Mouse (Mus musculus) heart, postnatal 0 days (tissue): Measurements from ENCODE around the gene Nhlh2. TPM values are rescaled to one million over a fixed set of nuclear protein-coding genes. Genes with fewer than 3 reads are reported as not detected.

Source experiments
- ATAC-seq: fragments of 200-750 bp; cut with Nextera tagmentation; 2 replicates; pipeline ENCODE4 v1.8.0; 2017; ENCODE audit warnings: low read depth, moderate number of reproducible peaks, moderate library complexity; ENCODE audit not compliant: insufficient read depth
- DNase-seq: peaks from one replicate; pipeline ENCODE4 v3.0.0-alpha.2; 2016; ENCODE audit warnings: low spot score
- H3K27ac ChIP-seq: fragments of 300-500 bp; sonication (generic); 2 replicates; pipeline ENCODE4 v1.5.1; 2014; ENCODE audit warnings: low read depth, mild to moderate bottlenecking
- H3K27me3 ChIP-seq: fragments of 300-500 bp; sonication (generic); 2 replicates; pipeline ENCODE4 v1.6.1; 2014; ENCODE audit warnings: low read length, mixed read lengths; ENCODE audit not compliant: control insufficient read depth, insufficient read depth
- H3K36me3 ChIP-seq: fragments of 300-500 bp; sonication (generic); replicated peaks from 2 replicates; pipeline ENCODE4 v1.6.1; 2014; ENCODE audit warnings: low read length, mixed read lengths; ENCODE audit not compliant: control insufficient read depth, insufficient read depth
- H3K4me1 ChIP-seq: fragments of 300-500 bp; sonication (generic); 2 replicates; pipeline ENCODE4 v1.6.1; 2014; ENCODE audit warnings: antibody characterized with exemption; ENCODE audit not compliant: control insufficient read depth, insufficient read depth
- H3K4me2 ChIP-seq: fragments of 300-500 bp; sonication (generic); 2 replicates; pipeline ENCODE4 v1.6.1; 2014; ENCODE audit warnings: low read depth, mild to moderate bottlenecking, low read length, moderate library complexity
- H3K4me3 ChIP-seq: fragments of 300-500 bp; sonication (generic); 2 replicates; pipeline ENCODE4 v1.5.1; 2014; ENCODE audit warnings: low read depth, low read length
- H3K9ac ChIP-seq: fragments of 300-500 bp; sonication (generic); replicated peaks from 2 replicates; pipeline ENCODE4 v1.6.1; 2014; ENCODE audit warnings: low read depth, low read length, mixed read lengths
- H3K9me3 ChIP-seq: fragments of 300-500 bp; sonication (generic); replicated peaks from 2 replicates; pipeline ENCODE4 v1.6.1; 2016; ENCODE audit warnings: low read length; ENCODE audit not compliant: control insufficient read depth
- CTCF ChIP-seq: IDR thresholded peaks from 2 replicates; pipeline ENCODE4 v1.5.1; 2016; ENCODE audit warnings: antibody characterized with exemption, control low read depth, low read depth
- EP300 ChIP-seq: IDR thresholded peaks from 2 replicates; pipeline ENCODE4 v1.6.1; 2016; ENCODE audit warnings: antibody characterized with exemption, low read depth
- WGBS: fragments of 180-500 bp; shearing (Covaris S2); extraction: QIAGEN DNeasy Blood & Tissue Kit; methylation state at CpG from one replicate; pipeline ENCODE4 v1.1.7; 2014; 5-methylcytosine and 5-hydroxymethylcytosine counted together
- polyA plus RNA-seq: library from polyadenylated mRNA; unstranded; fragments of >200 nt; fragmentation: Nextera tagmentation; extraction: Ambion mirVana; gene quantifications from 2 replicates; pipeline ENCODE4 v1.2.1, GENCODE M21; 2015
- total RNA-seq: library from RNA; depleted of rRNA; stranded (reverse); fragments of >200 nt; gene quantifications from 2 replicates; pipeline ENCODE4 v1.2.3, GENCODE M21; 2014; ENCODE audit warnings: low replicate concordance

Gene Nhlh2
- total and polyA plus RNA-seq, 2 experiments from 2014 or later: not detected

DNA sequence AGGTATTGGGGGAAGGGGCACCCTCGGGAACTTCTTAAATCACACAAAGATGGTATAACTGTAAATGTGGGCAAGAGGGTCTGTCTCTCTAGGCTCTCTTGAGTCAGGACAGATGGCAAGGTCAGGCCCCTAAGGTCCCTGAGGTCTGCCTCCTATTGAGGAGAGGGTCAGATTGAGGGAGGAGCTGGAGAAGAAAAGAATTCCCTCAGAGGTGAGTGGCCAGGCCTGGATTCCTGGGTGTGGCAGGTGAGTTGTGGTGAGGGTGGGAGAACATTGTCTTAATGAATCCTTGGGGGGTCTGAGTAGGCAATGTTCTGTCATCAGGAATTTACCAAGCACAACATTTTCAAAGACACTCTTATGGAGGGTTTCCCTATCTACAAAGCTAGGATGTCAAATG lies 10.7 kb downstream of the Nhlh2 start:
- H3K9ac ChIP-seq: no peak overlapping the region
- ATAC-seq (no peak), DNase-seq (no peak)
- no peaks in the 10 kb centered on the region for H3K36me3 ChIP-seq
- H3K9me3 ChIP-seq: no peaks in the 10 kb centered on the region
- TF ChIP-seq EP300 (no peak), CTCF (no peak)
- H3K27me3 ChIP-seq: peaks cover 22% of the 10 kb centered on the region; the same call in 1 of the 2 replicates
- H3K27ac ChIP-seq: no peak overlapping the region
- peaks cover 10% of the 10 kb centered on the region; the same call in 1 of the 2 replicates for H3K4me1 ChIP-seq
- 68% methylated on average over 1 of the region's 1 CpGs for whole genome bisulfite sequencing
- H3K4me2 ChIP-seq: no peak overlapping the region
- H3K4me3 ChIP-seq: no peak overlapping the region

DNA sequence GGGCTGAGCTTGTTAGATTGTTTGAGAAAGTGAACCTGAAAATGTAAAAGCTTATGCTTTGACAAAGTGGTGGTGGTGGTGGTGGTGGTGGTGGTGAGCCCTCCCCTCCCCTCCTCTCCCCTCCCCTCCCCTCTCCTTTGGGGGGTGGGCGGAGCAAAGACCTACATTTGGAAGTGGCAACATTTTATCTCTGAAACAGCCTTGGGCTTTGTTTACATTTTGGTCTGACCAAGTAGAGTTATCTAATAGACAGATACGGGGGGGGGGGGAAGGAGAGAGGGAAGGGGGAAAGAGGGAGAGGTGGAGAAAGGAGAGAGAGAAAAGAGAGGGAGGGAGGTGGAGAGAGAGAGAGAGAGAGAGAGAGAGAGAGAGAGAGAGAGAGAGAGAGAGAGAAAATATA lies 12.8 kb downstream of the Nhlh2 start:
- no peaks in the 10 kb centered on the region for H3K9me3 ChIP-seq
- H3K4me1 ChIP-seq: peaks cover 10% of the 10 kb centered on the region; the same call in 1 of the 2 replicates
- TF ChIP-seq CTCF: no peak
- no peak for TF ChIP-seq EP300
- DNase-seq: no peak
- ATAC-seq: no peak
- H3K9ac ChIP-seq: no peak overlapping the region
- H3K4me2 ChIP-seq: no peak overlapping the region
- 0 out of 2 replicates have a peak, but pooled peaks cover 14% of the 10 kb centered on the region for H3K27me3 ChIP-seq
- no peaks in the 10 kb centered on the region for H3K36me3 ChIP-seq
- 28% methylated on average over 2 of the region's 2 CpGs for WGBS
- H3K27ac ChIP-seq: no peak overlapping the region
- H3K4me3 ChIP-seq: no peak overlapping the region

DNA sequence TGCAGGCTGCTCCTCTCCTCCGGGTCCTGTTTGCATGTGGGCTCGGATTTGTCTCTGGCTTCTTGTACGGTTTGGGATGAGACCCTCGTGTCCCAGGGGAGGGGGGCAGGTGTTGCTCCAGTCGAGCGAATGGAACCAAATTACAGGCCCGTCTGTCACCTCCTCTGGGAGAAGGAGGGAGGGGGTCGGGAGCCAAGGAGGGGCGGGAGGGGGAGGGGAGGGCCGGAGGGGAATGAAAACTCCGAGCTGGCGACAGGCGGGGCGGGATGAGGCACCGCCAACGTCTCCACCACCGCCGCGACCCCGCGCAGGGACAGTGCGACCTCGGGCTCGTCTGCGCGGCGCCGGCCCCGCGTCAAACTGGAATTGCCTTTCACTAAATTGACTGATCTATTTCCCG lies 13.5 kb downstream of the Nhlh2 start:
- peaks cover 10% of the 10 kb centered on the region; the same call in 1 of the 2 replicates for H3K4me1 ChIP-seq
- no peak for TF ChIP-seq CTCF
- no peak for TF ChIP-seq EP300
- ATAC-seq (no peak), DNase-seq (no peak)
- no peaks in the 10 kb centered on the region for H3K9me3 ChIP-seq
- peak overlapping the region; percentile 47; the same call in 1 of the 2 replicates for H3K9ac ChIP-seq
- peak overlapping the region; percentile 39 for H3K4me3 ChIP-seq
- H3K27ac ChIP-seq: no peak overlapping the region
- whole genome bisulfite sequencing: 3% methylated on average over 28 of the region's 31 CpGs
- H3K4me2 ChIP-seq: peak overlapping the region; percentile 61
- H3K36me3 ChIP-seq: no peaks in the 10 kb centered on the region
- 0 out of 2 replicates have a peak, but pooled peaks cover 14% of the 10 kb centered on the region for H3K27me3 ChIP-seq

DNA sequence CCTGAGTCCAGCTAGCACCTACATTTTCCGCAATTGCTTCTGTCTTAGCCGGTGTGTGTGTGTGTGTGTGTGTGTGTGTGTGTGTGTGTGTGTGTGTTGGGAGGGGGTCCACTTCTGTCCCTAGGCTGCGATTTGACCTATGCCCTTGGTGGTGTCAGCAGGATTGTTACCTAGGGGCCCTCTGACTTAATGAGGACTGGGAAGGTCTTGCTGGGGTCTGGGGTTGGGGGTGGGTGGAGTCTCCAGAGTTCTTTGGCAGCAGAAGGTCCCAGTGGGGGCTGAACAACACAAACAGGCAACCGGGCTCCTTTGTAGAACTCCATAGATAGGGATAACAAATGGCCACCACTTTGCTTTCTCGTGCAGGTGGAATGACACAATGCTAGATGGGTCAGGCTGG lies 14.0 kb downstream of the Nhlh2 start:
- Histone ChIP-seq H3K9me3 (no peaks in the 10 kb centered on the region), H3K27ac (no peak overlapping the region), H3K4me1 (peaks cover 10% of the 10 kb centered on the region; the same call in 1 of the 2 replicates), H3K4me3 (peak overlapping the region; percentile 39), H3K36me3 (no peaks in the 10 kb centered on the region), H3K9ac (0 out of 2 replicates have a peak overlapping the region, but pooled peaks have one; percentile 47), H3K27me3 (0 out of 2 replicates have a peak, but pooled peaks cover 14% of the 10 kb centered on the region), H3K4me2 (peak overlapping the region; percentile 61)
- ATAC-seq (no peak), DNase-seq (no peak)
- no peak for TF ChIP-seq CTCF
- TF ChIP-seq EP300: no peak
- 20% methylated on average over 5 of the region's 5 CpGs for WGBS

DNA sequence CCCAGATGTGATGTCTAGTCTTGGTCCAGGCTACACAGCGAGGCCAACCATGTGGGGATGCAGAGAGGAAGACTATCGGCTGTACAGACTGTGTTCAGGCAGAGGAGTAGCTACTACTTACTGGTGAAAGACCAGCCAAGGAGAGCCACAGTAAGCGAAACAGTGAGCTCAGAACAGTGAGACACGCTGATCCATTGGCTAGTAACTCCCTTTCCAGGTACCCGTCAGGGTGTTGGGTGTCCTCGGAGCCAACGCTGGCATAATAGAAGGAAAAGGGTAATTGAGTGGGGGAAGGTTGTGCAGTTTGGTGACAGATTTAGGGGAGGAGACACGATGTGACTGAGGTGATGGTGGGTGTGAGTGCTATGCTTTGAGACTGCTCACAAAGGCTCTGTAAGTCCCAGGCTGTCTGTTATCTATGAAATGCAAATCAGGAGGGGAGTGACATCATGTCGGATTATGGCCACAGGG lies 15.1 kb downstream of the Nhlh2 start:
- ATAC-seq (no peak), DNase-seq (no peak)
- no peak overlapping the region for H3K4me2 ChIP-seq
- H3K27ac ChIP-seq: no peak overlapping the region
- H3K9ac ChIP-seq: no peak overlapping the region
- peaks cover 10% of the 10 kb centered on the region; the same call in 1 of the 2 replicates for H3K4me1 ChIP-seq
- H3K4me3 ChIP-seq: no peak overlapping the region
- H3K9me3 ChIP-seq: no peaks in the 10 kb centered on the region
- H3K36me3 ChIP-seq: no peaks in the 10 kb centered on the region
- 0 out of 2 replicates have a peak, but pooled peaks cover 10% of the 10 kb centered on the region for H3K27me3 ChIP-seq
- WGBS: 54% methylated on average over 9 of the region's 9 CpGs
- TF ChIP-seq CTCF (no peak), EP300 (no peak)

DNA sequence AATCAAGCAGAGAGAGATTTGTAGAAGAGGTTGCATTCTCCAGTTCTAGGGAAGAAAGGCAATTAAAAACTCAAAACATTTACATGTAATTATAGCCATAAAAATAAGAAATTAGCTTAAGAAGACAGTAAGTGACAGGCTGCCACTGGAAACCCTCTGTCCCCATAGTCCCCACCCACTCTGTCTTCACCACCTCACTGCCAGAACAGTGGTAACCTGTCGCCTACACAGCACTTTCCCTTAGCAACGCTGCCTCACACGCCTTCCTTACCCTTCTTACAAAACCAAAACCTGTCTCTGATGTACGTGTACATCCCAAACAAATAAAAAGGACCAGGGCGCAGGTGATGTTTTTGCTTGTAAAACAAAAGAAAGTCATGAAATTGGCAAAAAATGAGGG lies 15.8 kb downstream of the Nhlh2 start:
- Histone ChIP-seq H3K4me3 (no peak overlapping the region), H3K4me2 (no peak overlapping the region), H3K9ac (no peak overlapping the region), H3K9me3 (no peaks in the 10 kb centered on the region), H3K27me3 (0 out of 2 replicates have a peak, but pooled peaks cover 7% of the 10 kb centered on the region), H3K27ac (no peak overlapping the region), H3K36me3 (no peaks in the 10 kb centered on the region), H3K4me1 (peaks cover 10% of the 10 kb centered on the region; the same call in 1 of the 2 replicates)
- ATAC-seq (no peak), DNase-seq (no peak)
- WGBS: 69% methylated on average over 5 of the region's 5 CpGs
- no peak for TF ChIP-seq EP300
- no peak for TF ChIP-seq CTCF
